Mouse (Mus musculus) heart, postnatal 25 days (tissue): ENCODE measurements around the gene Ube2o. TPM values are rescaled to one million over a fixed set of nuclear protein-coding genes. Genes with fewer than 3 reads are reported as not detected.
A peak's percentile ranks its signal among the peaks of the same experiment; 100 is the strongest.

Experiments
- DNase-seq: peaks from one replicate; pipeline ENCODE4 v3.0.0; 2022; ENCODE audit warnings: low spot score
- intact Hi-C: fragments of 180-260 bp; cut with DNase I; formaldehyde crosslinking; loops from one replicate; pipeline ENCODE4 v1.15.1; 2025
- total RNA-seq, 2 experiments: library from RNA; stranded (reverse); gene quantifications; 2 replicates each; pipeline ENCODE4 v1.2.3; 2021

The Ube2o gene
- total RNA-seq, 2 experiments from 2014 or later = 31.4 to 37.1 TPM

- intact Hi-C loops = loop anchor here (1.0 kb wide), 1 partner anchor 42 kb away; no protein-coding TSS in a partner anchor
These were observed 5.8 kb upstream of the Ube2o start for GRCm38 (mm10) chr11:116586801-116587631.

GRCm38 (mm10) chr11:116586310-116586709, 5.1 kb upstream of the Ube2o start, which contains the start of gene Aanat:
Aanat (plus strand) TSS chr11:116586432.
- intact Hi-C loops = no loop called here
- DNase-seq = no peak

More at GRCm38 (mm10) chr11:116586801-116587631, 5.8 kb upstream of the Ube2o start:
- peak; percentile 32 for DNase-seq

GRCm38 (mm10) chr11:116585682-116586081, 4.4 kb upstream of the Ube2o start:
- no peak for DNase-seq
- intact Hi-C loops = no loop called here

- no peak for DNase-seq
- intact Hi-C loops = no loop called here
These were observed 404 bp downstream of the Ube2o start for GRCm38 (mm10) chr11:116580711-116581375.

GRCm38 (mm10) chr11:116580031-116580652, 1.1 kb downstream of the Ube2o start:
- no peak for DNase-seq

GRCm38 (mm10) chr11:116579280-116579679, 2.0 kb downstream of the Ube2o start:
- intact Hi-C loops = no loop called here
- DNase-seq = no peak

More at GRCm38 (mm10) chr11:116580031-116580652, 1.1 kb downstream of the Ube2o start:
- intact Hi-C loops = no loop called here

- DNase-seq = no peak
- intact Hi-C loops = no loop called here
These were observed 5.9 kb downstream of the Ube2o start for GRCm38 (mm10) chr11:116575396-116575795.

GRCm38 (mm10) chr11:116574982-116575381, 6.3 kb downstream of the Ube2o start:
- intact Hi-C loops = no loop called here
- no peak for DNase-seq

- DNase-seq = no peak
- intact Hi-C loops = no loop called here
These were observed 6.8 kb downstream of the Ube2o start for GRCm38 (mm10) chr11:116574486-116574885.

GRCm38 (mm10) chr11:116572756-116573543, 8.3 kb downstream of the Ube2o start:
- intact Hi-C loops = no loop called here
- DNase-seq = no peak

GRCm38 (mm10) chr11:116571767-116572679, 9.2 kb downstream of the Ube2o start:
- intact Hi-C loops = no loop called here
- DNase-seq = peak; percentile 34

- DNase-seq = no peak
- intact Hi-C loops = no loop called here
These were observed 10.4 kb downstream of the Ube2o start for GRCm38 (mm10) chr11:116570821-116571220.

- intact Hi-C loops = no loop called here
- no peak for DNase-seq
These were observed 13.7 kb downstream of the Ube2o start for GRCm38 (mm10) chr11:116567531-116567930.

- intact Hi-C loops = no loop called here
- DNase-seq = no peak
These were observed 15.8 kb downstream of the Ube2o start for GRCm38 (mm10) chr11:116565283-116566041.

GRCm38 (mm10) chr11:116556308-116556707, 24.9 kb downstream of the Ube2o start:
- no peak for DNase-seq
- intact Hi-C loops = no loop called here

- no peak for DNase-seq
- intact Hi-C loops = no loop called here
These were observed 25.7 kb downstream of the Ube2o start for GRCm38 (mm10) chr11:116555572-116555971.

- intact Hi-C loops = loop anchor here (1.0 kb wide), 1 partner anchor 74 kb away; no protein-coding TSS in a partner anchor
These were observed 26.9 kb downstream of the Ube2o start for GRCm38 (mm10) chr11:116554171-116554878.

More at GRCm38 (mm10) chr11:116554171-116554878, 26.9 kb downstream of the Ube2o start:
- DNase-seq = no peak
